Mouse (Mus musculus): Measurements from ENCODE around the gene Pnpla8. TPM values are rescaled to one million over a fixed set of nuclear protein-coding genes. Genes with fewer than 3 reads are reported as not detected.
"Not testable (repeated sequence)": the region's sequence is repeated elsewhere in the genome, so short reads cannot be mapped to it uniquely, and the experiment has no call there.

The Pnpla8 gene
- total RNA-seq, 2 experiments from 2014 or later = 126 to 150 TPM

- peak; percentile 100 for DNase-seq (ENCODE audit: low spot score)
Measured at GRCm38 (mm10) chr12:44268728-44269302, 47.6 kb downstream of the Pnpla8 start.

DNA sequence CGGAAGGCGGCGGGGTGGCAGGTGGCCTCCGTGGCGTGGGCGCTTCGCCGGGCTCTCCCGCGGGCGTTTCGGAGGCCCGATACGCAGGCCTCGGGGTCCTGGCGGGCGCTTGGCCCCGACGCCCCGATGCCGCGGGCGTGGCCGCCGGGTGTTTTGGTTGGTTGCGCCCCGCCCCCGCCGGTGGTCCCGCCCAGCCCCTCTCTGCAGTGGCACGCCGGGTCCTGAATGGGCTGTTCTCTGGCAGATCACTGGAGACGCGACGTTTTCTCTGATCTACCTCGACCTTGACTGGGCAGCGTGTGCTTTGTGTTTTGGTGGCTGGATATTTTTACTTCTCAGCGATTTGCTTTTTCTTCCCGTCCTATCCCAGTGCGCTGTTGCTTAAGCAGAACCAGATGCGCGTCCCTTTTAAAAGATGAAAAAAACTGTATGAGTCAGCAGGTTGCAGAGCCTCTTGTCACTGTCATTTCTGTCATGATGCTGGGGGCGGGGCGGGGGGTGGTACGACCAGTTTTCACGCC is 48.2 kb downstream of the Pnpla8 start:
- peak; percentile 79 for DNase-seq (ENCODE audit: low spot score)

DNA sequence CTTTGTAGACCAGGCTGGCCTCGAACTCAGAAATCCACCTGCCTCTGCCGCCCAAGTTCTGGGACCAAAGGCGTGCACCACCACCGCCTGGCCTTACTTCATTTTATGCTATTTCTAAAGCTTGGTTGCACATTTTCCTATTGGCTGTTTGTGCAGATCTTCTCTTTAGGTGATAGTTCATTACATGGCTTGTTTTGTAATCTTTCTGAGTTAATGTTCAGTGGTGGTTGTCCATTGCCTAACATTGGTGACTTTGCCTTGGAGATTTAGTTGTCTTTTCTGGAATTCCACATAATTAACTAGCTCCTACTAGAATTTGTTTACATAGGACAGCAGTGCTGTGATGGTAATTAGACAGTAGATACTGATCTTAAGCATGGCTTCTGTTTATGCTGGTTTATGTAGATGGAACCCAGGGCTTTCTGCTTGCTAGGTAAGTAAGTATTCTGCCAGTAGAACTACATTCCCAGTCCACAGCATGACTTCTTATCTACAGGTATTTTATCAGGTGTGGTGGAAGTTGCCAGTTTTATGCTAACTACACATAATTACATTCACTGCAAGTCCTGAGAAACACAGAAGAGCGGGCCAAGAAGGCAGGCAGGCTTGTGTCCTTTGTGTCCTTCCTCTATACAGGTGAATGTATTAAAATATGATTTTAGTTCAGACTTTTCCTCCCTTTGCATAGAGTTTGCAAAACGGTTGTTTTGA is 53.1 kb downstream of the Pnpla8 start:
- no peak for DNase-seq (ENCODE audit: low spot score)

GRCm38 (mm10) chr12:44280147-44280546 is 59.0 kb downstream of the Pnpla8 start:
- DNase-seq (ENCODE audit: low spot score) = not testable (repeated sequence)

DNA sequence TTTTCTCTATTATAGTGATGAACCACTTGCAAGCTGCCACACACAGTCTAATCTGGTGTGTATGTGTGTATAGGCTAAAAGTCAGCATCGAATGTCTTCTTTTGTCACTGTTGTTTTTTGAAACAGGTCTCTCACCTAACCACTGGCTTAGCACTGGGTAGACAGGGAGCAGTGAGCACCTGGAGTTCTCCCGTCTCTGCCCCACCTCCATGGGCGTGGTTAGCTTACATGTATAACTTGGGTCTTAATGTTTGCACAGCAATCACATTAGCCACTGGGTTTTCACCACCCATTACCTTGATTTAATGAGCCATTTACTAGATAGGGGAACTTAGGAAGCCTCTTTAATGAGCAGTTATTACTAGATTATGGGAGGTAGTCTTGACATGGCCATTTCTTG is 60.4 kb downstream of the Pnpla8 start:
- no peak for DNase-seq (ENCODE audit: low spot score)

- no peak for DNase-seq (ENCODE audit: low spot score)
Measured at GRCm38 (mm10) chr12:44283378-44283777, 62.2 kb downstream of the Pnpla8 start.

DNA sequence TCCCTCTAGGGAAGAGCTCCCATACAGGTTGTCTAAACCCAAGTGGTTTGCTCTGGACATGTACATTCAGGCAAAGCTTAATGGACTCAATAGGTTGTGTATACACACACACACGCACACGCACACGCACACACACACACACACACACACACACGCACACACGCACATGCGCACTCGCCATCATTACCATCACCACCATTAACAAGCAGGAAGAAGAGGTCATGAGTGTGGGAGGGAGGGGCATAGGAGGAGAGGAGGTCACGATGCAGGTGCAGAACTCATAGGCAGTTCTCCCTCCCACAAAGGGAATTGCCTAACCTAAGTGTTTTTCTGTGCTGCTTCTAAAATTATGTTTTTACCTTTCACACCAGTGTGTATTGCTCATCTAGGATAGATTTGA is 65.8 kb downstream of the Pnpla8 start:
- no peak for DNase-seq (ENCODE audit: low spot score)

DNA sequence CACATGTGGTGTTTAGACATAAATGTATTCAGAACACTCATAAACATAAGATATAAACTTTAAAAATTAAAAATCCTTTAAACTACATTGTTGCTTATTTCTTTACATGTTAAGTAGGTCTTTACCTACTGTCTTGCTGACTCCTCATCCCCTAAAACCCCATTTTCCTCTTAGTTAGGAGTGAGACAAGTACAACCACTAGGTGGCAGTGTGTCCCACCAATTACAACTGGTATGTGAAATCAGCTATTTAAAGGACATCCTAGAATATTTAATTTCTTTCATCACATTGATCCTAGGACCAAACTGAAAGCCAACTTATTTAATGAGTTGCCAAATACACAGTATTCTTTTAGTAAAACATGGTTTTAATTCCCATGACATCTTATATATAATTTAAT is 71.1 kb downstream of the Pnpla8 start:
- peak; percentile 65 for DNase-seq (ENCODE audit: low spot score)

DNA sequence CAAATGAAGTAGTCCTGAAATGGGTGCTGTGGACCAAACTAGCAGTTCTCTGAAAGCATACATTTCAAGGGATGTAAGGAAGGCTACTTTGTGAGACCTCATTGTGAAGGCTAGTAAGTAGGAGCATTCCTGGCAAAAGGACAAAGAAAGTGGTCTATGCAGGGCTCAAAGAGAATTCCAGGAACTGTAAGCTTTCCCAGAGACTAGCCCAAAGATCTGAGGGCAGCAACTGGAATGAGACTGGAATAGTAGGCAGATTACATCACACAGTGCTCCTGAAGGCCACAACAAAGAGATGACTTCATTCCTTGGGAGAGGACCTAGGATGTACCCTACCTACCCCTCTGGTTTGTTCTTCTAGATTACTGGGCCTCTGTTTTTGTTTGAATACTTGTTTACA is 79.6 kb downstream of the Pnpla8 start:
- DNase-seq (ENCODE audit: low spot score) = no peak

DNA sequence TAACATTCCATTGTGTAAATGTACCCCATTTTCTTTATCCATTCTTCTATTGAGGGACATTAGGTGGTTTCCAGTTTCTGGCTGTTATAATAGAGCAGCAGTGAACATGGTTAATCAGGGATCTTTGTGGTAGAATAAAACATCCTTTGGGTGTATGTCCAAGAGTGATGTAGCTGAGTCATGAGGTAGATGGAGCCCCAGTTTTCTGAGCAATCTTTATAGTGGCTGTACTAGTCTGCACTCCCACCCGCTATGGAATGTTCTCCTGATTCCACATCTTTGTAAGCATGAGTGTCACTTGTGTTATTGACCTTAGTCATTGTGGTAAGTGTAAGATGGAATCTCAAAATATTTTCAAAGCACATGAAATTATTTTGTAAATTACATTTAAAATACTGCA is 82.8 kb downstream of the Pnpla8 start:
- no peak for DNase-seq (ENCODE audit: low spot score)

- no peak for DNase-seq (ENCODE audit: low spot score)
Measured at GRCm38 (mm10) chr12:44304869-44305268, 83.7 kb downstream of the Pnpla8 start.

DNA sequence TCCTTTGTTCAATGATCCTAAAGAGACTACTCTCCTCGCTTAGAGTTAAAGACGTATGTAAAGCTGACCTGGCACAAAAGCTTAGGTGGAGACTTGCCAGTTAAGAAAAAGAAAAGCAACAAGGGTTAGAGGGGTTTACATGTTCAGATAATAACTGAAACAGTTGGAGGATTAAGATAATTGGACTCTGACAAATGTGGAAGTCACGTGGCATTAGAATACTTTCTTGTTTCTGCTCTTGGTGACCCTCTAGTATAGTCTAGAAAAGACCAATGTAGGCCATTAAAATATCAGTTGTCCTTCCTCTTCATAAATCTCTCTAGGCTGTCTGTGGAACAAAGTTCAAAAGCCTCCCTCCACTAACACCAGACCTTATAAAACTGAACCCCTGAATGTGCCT is 87.1 kb downstream of the Pnpla8 start:
- DNase-seq (ENCODE audit: low spot score) = no peak

DNA sequence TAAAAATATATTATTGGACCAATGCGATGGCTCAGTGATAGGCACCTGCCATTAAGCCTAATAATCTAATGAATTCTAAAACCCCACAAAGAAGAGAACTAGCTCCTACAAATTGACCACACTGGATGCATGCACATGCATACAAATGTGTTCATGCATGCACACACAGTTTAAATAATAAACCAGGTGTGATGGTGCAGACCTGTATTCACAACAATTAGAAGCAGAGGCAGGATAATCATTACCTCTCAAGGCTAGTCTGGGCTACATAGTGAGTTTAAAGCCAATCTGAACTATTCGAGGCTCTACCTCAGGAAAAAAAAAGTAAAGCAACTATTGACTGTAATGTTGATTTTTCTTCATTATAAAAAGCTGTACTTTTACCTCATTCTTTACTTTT is 94.0 kb downstream of the Pnpla8 start:
- DNase-seq (ENCODE audit: low spot score) = no peak

- DNase-seq (ENCODE audit: low spot score) = no peak
Measured at GRCm38 (mm10) chr12:44325091-44325490, 103.9 kb downstream of the Pnpla8 start.

DNA sequence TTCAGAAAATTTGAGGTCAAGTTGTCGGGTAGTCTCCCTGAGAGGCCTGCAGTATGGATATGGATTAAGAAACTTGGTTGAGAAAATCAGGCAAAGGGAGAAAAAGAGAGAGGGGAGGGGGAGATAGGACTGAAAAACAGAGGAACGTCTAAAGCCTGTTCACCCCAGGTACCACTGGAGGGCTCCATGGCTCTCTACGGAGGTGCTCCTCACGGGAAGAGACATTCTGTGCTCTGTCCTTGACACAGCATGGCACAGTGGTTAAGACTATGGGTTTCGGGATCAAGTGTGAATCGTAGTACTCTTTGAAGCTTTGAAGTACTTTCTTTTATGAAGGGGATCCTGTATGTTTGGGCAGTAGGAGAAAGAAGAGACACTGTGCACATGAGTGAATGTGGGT is 106.3 kb downstream of the Pnpla8 start:
- no peak for DNase-seq (ENCODE audit: low spot score)

DNA sequence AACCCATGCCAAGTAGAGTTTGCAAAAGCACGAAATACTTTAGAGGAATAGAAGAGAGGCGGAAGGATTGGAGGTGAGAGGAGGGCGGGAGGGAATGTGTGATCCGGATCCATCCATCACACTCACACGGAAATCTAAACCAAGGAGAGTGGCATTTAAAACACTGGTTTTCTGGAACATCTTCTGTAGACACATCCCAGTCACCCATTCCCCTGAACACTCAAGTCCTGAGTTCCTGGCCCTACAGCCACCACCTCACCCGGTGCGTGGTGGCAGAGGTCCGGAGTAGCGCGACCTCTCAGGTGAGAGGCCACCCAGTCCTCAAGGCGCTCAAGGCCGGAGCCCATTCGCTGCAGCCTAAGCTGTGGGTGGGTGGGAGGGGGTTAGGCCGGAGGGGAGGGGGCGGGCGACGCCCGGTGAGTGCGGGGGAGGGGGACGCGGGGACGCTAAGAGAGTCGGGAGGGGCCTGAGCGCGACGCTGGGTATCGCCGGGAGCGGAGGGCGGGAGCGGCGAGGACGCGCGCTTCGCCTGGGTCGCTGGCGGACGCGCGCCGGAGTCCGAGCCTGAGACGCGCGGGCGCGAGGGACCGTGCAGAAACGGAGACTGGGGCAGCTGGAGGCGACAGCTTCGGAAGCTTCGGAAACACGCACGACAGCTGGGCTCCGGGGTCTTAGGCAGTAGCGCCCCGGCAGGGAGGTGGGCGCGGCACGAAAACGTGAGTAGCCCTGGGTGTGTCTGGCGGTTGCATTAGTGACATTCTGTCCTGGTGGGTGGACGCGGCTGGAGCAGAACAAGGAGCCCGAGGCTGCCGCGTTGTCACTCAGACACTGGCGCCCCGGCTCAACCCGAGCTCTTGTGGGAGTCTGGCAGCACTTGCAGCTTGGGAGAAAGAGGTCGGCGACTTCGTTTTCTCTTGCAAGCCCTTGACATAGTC is 107.5 kb downstream of the Pnpla8 start, which contains the start of gene Nrcam:
TSS of gene Nrcam (plus strand) at position 505 of the 935 bp plus-strand sequence.
- DNase-seq (ENCODE audit: low spot score) = no peak

- DNase-seq (ENCODE audit: low spot score) = no peak
Measured at GRCm38 (mm10) chr12:44329316-44330215, 108.4 kb downstream of the Pnpla8 start.

GRCm38 (mm10) chr12:44330216-44330719 is 109.1 kb downstream of the Pnpla8 start:
- no peak for DNase-seq (ENCODE audit: low spot score)

DNA sequence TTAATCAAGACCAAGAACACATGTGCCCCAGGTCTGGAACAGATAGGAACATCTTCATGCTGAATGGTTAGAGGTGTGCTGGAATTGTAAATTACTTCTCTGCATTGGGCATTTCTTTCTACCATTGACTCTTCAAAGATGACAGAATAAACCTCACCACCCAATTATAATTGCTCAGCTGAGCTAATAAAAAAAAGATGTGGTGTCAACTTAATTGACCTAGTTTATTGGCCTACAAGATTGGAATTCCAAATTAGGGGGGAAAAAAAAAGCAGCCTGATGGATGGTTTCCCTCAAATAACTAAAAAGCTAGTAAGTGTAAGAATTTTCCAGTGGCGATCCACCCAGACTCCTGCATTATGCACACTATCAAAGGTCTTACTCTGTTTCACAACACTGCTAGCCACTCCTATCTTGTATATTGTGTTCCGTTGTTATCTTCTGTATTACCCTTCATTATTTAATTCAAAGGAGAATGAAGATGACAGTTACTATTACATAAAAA is 116.0 kb downstream of the Pnpla8 start:
- DNase-seq (ENCODE audit: low spot score) = no peak

GRCm38 (mm10) chr12:44338195-44338622 is 117.0 kb downstream of the Pnpla8 start:
- DNase-seq (ENCODE audit: low spot score) = no peak
